Mouse (Mus musculus) layer of hippocampus, postnatal 25 days (tissue): ENCODE data around the gene Trabd2b. TPM values are rescaled to one million over a fixed set of nuclear protein-coding genes. Genes with fewer than 3 reads are reported as not detected.

Experiments
- total RNA-seq, 2 experiments: library from RNA; stranded (reverse); gene quantifications; 2 replicates each; pipeline ENCODE4 v1.2.3; 2021

Gene Trabd2b
- total RNA-seq, 2 experiments from 2014 or later: 1.6 to 1.8 TPM

Other genes with a start within 250 kb of the Trabd2b start
- not detected for gene Skint11, start 243.3 kb upstream of the Trabd2b start, total RNA-seq